Mouse (Mus musculus): ENCODE results near the gene Pdia5.

DNA sequence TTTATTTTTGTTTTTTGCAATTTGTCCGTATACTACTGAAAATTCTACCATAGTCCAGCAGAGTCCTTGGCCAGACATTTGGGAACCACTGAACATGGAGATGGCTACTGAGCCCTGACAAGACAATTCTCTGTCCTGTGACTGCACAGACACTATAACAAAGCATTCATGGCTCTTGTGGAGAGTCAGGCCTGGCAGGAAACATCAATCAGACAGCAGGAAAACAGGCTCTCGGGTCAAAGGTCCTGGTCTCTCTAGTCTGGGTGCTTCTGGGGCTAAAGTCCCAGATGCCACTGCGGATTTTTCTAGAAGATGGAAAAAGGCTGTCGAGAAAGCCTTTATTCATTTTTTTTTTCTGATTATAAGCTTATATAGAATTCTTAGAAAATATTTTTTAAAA is 3.6 kb downstream of the Pdia5 start:
- TF ChIP-seq CTCF (conservative IDR thresholded peaks at IDR 0.05; ENCODE audit: low read length) = no peak
- no peak for TF ChIP-seq POU5F1 (IDR thresholded peaks at IDR 0.05; ENCODE audit: borderline replicate concordance, low read length)
- TF ChIP-seq NANOG (IDR thresholded peaks at IDR 0.05; ENCODE audit: borderline replicate concordance, low read length) = no peak

Data from E14TG2a.4 (cell line).